Mouse (Mus musculus) hindbrain, embryonic 12.5 days (tissue): ENCODE data around the gene Pira2. TPM values are rescaled to one million over a fixed set of nuclear protein-coding genes. Genes with fewer than 3 reads are reported as not detected.
"Not testable (repeated sequence)": the region's sequence is repeated elsewhere in the genome, so short reads cannot be mapped to it uniquely, and the experiment has no call there.

Experiments used
- ATAC-seq: fragments of 200-750 bp; cut with Nextera tagmentation; 2 replicates; pipeline ENCODE4 v1.8.0; 2017; ENCODE audit warnings: moderate TSS enrichment; ENCODE audit not compliant: low FRiP score
- H3K27ac ChIP-seq: fragments of 300-500 bp; sonication (generic); 2 replicates; pipeline ENCODE4 v1.5.1; 2016; ENCODE audit warnings: mild to moderate bottlenecking
- H3K27me3 ChIP-seq: fragments of 300-500 bp; sonication (generic); 2 replicates; pipeline ENCODE4 v1.6.1; 2016; ENCODE audit warnings: mild to moderate bottlenecking
- H3K36me3 ChIP-seq: fragments of 300-500 bp; sonication (generic); 2 replicates; pipeline ENCODE4 v1.6.1; 2016; ENCODE audit warnings: mild to moderate bottlenecking
- H3K4me1 ChIP-seq: fragments of 300-500 bp; sonication (generic); 2 replicates; pipeline ENCODE4 v1.6.1; 2016
- H3K4me2 ChIP-seq: fragments of 300-500 bp; sonication (generic); replicated peaks from 2 replicates; pipeline ENCODE4 v1.6.1; 2016; ENCODE audit warnings: mild to moderate bottlenecking
- H3K4me3 ChIP-seq: fragments of 300-500 bp; sonication (generic); 2 replicates; pipeline ENCODE4 v1.5.1; 2016; ENCODE audit warnings: mild to moderate bottlenecking
- H3K9ac ChIP-seq: fragments of 300-500 bp; sonication (generic); 2 replicates; pipeline ENCODE4 v1.6.1; 2016; ENCODE audit warnings: mild to moderate bottlenecking, moderate library complexity
- H3K9me3 ChIP-seq: fragments of 300-500 bp; sonication (generic); replicated peaks from 2 replicates; pipeline ENCODE4 v1.6.1; 2016; ENCODE audit warnings: mild to moderate bottlenecking
- WGBS: fragments of 180-500 bp; shearing (Covaris S2); methylation state at CpG from one replicate; pipeline ENCODE4 v1.1.7; 2016; 5-methylcytosine and 5-hydroxymethylcytosine counted together
- polyA plus RNA-seq: library from polyadenylated mRNA; unstranded; fragments of >200 nt; fragmentation: Nextera tagmentation; extraction: Ambion mirVana; gene quantifications from 2 replicates; pipeline ENCODE4 v1.2.1, GENCODE M21; 2016

Gene Pira2
- polyA plus RNA-seq: 0.10 TPM in 1 of 2 replicates, not detected in the other

DNA sequence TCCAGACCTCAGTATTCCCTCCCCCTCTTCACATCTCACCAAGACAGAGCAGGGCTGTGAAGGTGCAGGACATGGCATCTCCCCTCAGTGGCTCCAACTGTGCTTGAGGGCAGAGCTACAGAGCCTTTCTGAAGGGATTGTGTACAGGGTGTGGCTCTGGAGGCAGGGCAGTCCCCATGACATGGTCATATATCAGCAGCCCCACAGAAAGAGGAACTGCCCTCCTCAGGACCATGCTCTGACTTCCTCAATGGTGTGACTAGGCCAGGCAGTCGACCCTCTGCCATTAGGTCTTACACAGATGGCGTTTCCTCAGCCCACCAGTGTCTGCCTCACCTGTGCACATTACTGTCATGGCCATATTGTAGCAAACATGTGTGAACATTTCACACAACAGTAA lies at the start of gene Pira2:
Pira2 (minus strand) TSS at position 101 of the 400 bp plus-strand sequence.
- H3K4me1 ChIP-seq, H3K36me3 ChIP-seq, ATAC-seq, H3K27me3 ChIP-seq, H3K4me2 ChIP-seq, H3K9me3 ChIP-seq, H3K9ac ChIP-seq, H3K27ac ChIP-seq, H3K4me3 ChIP-seq: not testable (repeated sequence)
- no CpG with 5 or more reads among the region's 2 CpGs for WGBS

DNA sequence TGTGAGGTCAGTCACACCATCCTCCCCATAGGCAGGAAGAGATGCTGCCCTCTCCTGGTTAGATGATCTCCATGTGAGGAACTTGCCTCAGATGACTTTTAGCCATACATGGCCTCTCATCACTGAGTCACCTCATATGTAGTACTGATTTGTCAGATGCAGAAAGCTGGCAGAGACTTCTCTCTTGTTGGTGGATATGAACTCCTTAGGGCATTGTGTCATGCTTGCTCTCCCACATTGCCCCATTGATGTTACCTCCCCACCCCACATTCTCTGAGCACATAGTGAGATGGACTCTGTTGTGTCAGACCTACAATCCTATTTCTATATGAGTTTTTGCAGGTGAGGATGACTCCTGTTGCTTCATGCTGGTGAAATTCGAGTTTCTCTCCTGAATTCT lies 30.2 kb upstream of the Pira2 start:
- not testable (repeated sequence) for H3K36me3 ChIP-seq, H3K4me1 ChIP-seq, ATAC-seq, H3K4me2 ChIP-seq, H3K9me3 ChIP-seq, H3K27me3 ChIP-seq, H3K4me3 ChIP-seq, H3K27ac ChIP-seq, H3K9ac ChIP-seq
- WGBS: no CpG with 5 or more reads among the region's 1 CpGs

DNA sequence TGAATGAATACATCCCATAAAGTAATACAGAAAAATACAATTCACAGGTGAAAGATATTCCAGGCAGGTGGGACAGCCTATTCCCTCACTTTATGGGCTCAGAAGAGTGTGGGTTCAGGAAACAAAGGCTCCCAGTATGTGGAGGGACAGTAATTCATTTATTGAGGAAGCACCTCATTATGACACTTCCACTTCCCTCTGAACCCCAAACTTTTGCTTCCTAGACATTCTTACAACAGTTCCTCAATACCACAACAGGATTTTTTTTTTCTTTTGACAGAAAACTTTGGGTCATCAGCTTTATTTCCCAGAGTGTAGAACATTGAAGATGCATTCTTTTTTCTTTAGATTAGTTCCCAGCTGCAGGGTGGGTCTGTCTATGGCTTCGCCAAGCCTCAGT lies 7.0 kb downstream of the Pira2 start:
- H3K36me3 ChIP-seq, H3K4me3 ChIP-seq, H3K9ac ChIP-seq, H3K4me1 ChIP-seq, H3K9me3 ChIP-seq, H3K27me3 ChIP-seq, ATAC-seq, H3K27ac ChIP-seq, H3K4me2 ChIP-seq: not testable (repeated sequence)
- WGBS: no CpG with 5 or more reads among the region's 1 CpGs

DNA sequence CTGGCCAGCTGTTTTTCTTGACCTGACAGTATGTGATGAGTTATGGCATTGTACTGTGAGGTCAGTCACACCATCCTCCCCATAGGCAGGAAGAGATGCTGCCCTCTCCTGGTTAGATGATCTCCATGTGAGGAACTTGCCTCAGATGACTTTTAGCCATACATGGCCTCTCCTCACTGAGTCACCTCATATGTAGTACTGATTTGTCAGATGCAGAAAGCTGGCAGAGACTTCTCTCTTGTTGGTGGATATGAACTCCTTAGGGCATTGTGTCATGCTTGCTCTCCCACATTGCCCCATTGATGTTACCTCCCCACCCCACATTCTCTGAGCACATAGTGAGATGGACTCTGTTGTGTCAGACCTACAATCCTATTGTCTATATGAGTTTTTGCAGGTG lies 14.2 kb downstream of the Pira2 start:
- not testable (repeated sequence) for ATAC-seq, H3K4me3 ChIP-seq, H3K9me3 ChIP-seq, H3K4me2 ChIP-seq, H3K27me3 ChIP-seq, H3K27ac ChIP-seq, H3K4me1 ChIP-seq, H3K9ac ChIP-seq, H3K36me3 ChIP-seq

DNA sequence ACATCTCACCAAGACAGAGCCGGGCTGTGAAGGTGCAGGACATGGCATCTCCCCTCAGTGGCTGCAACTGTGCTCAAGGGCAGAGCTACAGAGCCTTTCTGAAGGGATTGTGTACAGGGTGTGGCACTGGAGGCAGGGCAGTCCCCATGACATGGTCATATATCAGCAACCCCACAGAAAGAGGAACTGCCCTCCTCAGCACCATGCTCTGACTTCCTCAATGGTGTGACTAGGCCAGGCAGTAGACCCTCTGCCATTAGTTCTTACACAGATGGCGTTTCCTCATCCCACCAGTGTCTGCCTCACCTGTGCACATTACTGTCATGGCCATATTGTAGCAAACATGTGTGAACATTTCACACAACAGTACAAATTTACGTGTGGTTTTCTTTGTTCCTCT lies 19.3 kb downstream of the Pira2 start, which contains the start of gene Gm15448:
Gm15448 (minus strand) TSS at position 89 of the 400 bp plus-strand sequence.
- 44% methylated on average over 1 of the region's 3 CpGs for WGBS
- ATAC-seq, H3K9ac ChIP-seq, H3K4me1 ChIP-seq, H3K27me3 ChIP-seq, H3K27ac ChIP-seq, H3K36me3 ChIP-seq, H3K4me3 ChIP-seq, H3K9me3 ChIP-seq, H3K4me2 ChIP-seq: not testable (repeated sequence)

GRCm38 (mm10) chr7:3811912-3812311 lies 32.9 kb downstream of the Pira2 start:
- not testable (repeated sequence) for H3K4me1 ChIP-seq

DNA sequence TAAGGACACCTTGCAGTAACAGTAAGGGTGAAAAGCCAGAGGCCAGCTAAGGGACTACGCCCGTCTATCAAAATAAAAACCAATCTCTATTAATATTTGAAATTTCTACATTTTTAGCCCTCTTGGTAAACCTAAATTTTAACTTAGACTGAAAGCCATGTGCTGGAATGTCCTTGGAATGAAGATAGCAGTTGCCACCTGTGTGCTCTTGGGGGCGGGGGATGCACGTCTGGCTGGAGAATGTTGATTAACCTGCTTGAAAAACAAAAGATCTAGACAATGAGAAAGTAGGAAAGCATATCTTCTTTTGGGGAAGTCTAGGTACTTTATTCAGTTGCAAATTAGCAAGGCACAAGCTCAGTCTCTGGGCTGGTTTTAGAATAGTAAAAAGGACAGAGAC lies 41.9 kb downstream of the Pira2 start:
- H3K9me3 ChIP-seq, ATAC-seq, H3K4me1 ChIP-seq, H3K27me3 ChIP-seq, H3K9ac ChIP-seq, H3K4me2 ChIP-seq, H3K4me3 ChIP-seq, H3K27ac ChIP-seq, H3K36me3 ChIP-seq: not testable (repeated sequence)
- WGBS: 90% methylated on average over 4 of the region's 4 CpGs

More at GRCm38 (mm10) chr7:3811912-3812311, 32.9 kb downstream of the Pira2 start:
- not testable (repeated sequence) for H3K36me3 ChIP-seq, H3K9me3 ChIP-seq, H3K4me2 ChIP-seq, H3K27ac ChIP-seq, H3K27me3 ChIP-seq, H3K9ac ChIP-seq, ATAC-seq, H3K4me3 ChIP-seq

GRCm38 (mm10) chr7:3799940-3800339 lies 44.9 kb downstream of the Pira2 start:
- H3K4me2 ChIP-seq, ATAC-seq, H3K4me3 ChIP-seq, H3K4me1 ChIP-seq, H3K27me3 ChIP-seq, H3K36me3 ChIP-seq, H3K27ac ChIP-seq, H3K9me3 ChIP-seq, H3K9ac ChIP-seq: not testable (repeated sequence)
- 69% methylated on average over 3 of the region's 3 CpGs for WGBS

DNA sequence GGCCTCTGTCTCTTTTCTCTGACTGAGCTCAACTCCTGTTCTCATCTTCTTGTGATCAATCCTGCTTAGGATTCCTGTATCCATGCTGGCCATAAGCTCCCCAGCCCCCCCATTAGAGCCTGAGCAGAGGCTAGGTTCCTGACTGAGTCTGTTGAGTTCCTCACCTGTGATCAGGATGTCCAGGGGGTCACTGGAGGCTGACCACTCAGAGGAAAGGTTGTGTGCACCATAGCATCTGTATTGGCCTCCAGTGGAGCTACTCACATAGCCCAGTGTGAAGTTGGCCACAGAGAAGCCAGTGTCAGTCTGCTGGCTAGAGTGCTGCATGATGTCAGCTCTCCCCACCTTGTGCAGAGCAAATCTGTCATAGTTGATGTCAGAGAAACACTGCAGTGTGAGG lies 48.6 kb downstream of the Pira2 start:
- ATAC-seq, H3K27ac ChIP-seq, H3K27me3 ChIP-seq, H3K4me2 ChIP-seq, H3K9me3 ChIP-seq, H3K9ac ChIP-seq, H3K4me3 ChIP-seq, H3K4me1 ChIP-seq, H3K36me3 ChIP-seq: not testable (repeated sequence)

Other genes with a start within 250 kb of the Pira2 start
- gene Oscar, start 228.9 kb downstream of the Pira2 start, polyA plus RNA-seq: 0.21 and 0.27 TPM in 2 replicates
- 267 and 378 TPM in 2 replicates for gene Ndufa3, start 227.7 kb downstream of the Pira2 start, polyA plus RNA-seq
- gene Tfpt, start 215.1 kb downstream of the Pira2 start, polyA plus RNA-seq: 38.1 and 45.0 TPM in 2 replicates
- 114 and 115 TPM in 2 replicates for gene Prpf31, start 215.1 kb downstream of the Pira2 start, polyA plus RNA-seq
- gene Cnot3, start 199.8 kb downstream of the Pira2 start, polyA plus RNA-seq: 58.1 and 59.3 TPM in 2 replicates
- 20.7 and 21.4 TPM in 2 replicates for gene Leng1, start 179.2 kb downstream of the Pira2 start, polyA plus RNA-seq
- 5.5 and 6.7 TPM in 2 replicates for gene Tmc4, start 167.5 kb downstream of the Pira2 start, polyA plus RNA-seq
- 217 and 228 TPM in 2 replicates for gene Tsen34, start 152.2 kb downstream of the Pira2 start, polyA plus RNA-seq
- gene Mboat7, start 151.5 kb downstream of the Pira2 start, polyA plus RNA-seq: 50.8 and 57.4 TPM in 2 replicates
- 989 and 1,031 TPM in 2 replicates for gene Rps9, start 141.1 kb downstream of the Pira2 start, polyA plus RNA-seq
- gene Pirb, start 124.7 kb downstream of the Pira2 start, polyA plus RNA-seq: 0.19 and 0.30 TPM in 2 replicates
- not detected in 2 replicates for gene Gm15448, start 19.4 kb downstream of the Pira2 start, polyA plus RNA-seq
- not detected in 2 replicates for gene Gm14548, start 53.1 kb upstream of the Pira2 start, polyA plus RNA-seq
- gene Lilra6, start 70.5 kb upstream of the Pira2 start, polyA plus RNA-seq: not detected in 2 replicates
- gene Lair1, start 218.2 kb upstream of the Pira2 start, polyA plus RNA-seq: 1.8 and 2.4 TPM in 2 replicates